Mouse (Mus musculus) intestine, postnatal 0 days (tissue): ENCODE measurements around the gene Nlrp4b. TPM values are rescaled to one million over a fixed set of nuclear protein-coding genes. Genes with fewer than 3 reads are reported as not detected.
"Not testable (repeated sequence)": the region's sequence is repeated elsewhere in the genome, so short reads cannot be mapped to it uniquely, and the experiment has no call there.

Experiments used
- ATAC-seq: fragments of 200-750 bp; cut with Nextera tagmentation; 2 replicates; pipeline ENCODE4 v1.8.0; 2017; ENCODE audit warnings: mild to moderate bottlenecking, moderate TSS enrichment, moderate library complexity
- H3K27ac ChIP-seq: fragments of 300-500 bp; sonication (generic); 2 replicates; pipeline ENCODE4 v1.5.1; 2014; ENCODE audit warnings: mild to moderate bottlenecking, low read depth, low read length, moderate library complexity
- H3K27me3 ChIP-seq: fragments of 300-500 bp; sonication (generic); replicated peaks from 2 replicates; pipeline ENCODE4 v1.6.1; 2014; ENCODE audit warnings: low read length, mixed read lengths; ENCODE audit not compliant: control insufficient read depth, insufficient read depth
- H3K36me3 ChIP-seq: fragments of 300-500 bp; sonication (generic); 2 replicates; pipeline ENCODE4 v1.6.1; 2014; ENCODE audit warnings: mild to moderate bottlenecking, moderate library complexity; ENCODE audit not compliant: control insufficient read depth, insufficient read depth
- H3K4me1 ChIP-seq: fragments of 300-500 bp; sonication (generic); replicated peaks from 2 replicates; pipeline ENCODE4 v1.6.1; 2014; ENCODE audit warnings: antibody characterized with exemption, low read length, mixed read lengths; ENCODE audit not compliant: control insufficient read depth, insufficient read depth
- H3K4me2 ChIP-seq: fragments of 300-500 bp; sonication (generic); replicated peaks from 2 replicates; pipeline ENCODE4 v1.6.1; 2014; ENCODE audit warnings: low read depth, mild to moderate bottlenecking, moderate library complexity
- H3K4me3 ChIP-seq: fragments of 300-500 bp; sonication (generic); 2 replicates; pipeline ENCODE4 v1.5.1; 2014; ENCODE audit warnings: low read depth, low read length
- H3K9ac ChIP-seq: fragments of 300-500 bp; sonication (generic); 2 replicates; pipeline ENCODE4 v1.6.1; 2014; ENCODE audit warnings: mild to moderate bottlenecking, low read depth, low read length
- H3K9me3 ChIP-seq: fragments of 300-500 bp; sonication (generic); 2 replicates; pipeline ENCODE4 v1.6.1; 2016; ENCODE audit warnings: mixed run types; ENCODE audit not compliant: control insufficient read depth
- CTCF ChIP-seq: sonication (generic); IDR thresholded peaks from 2 replicates; pipeline ENCODE4 v1.5.1; 2016; ENCODE audit warnings: low read depth, mild to moderate bottlenecking, control low read depth, antibody characterized with exemption, moderate library complexity
- WGBS: fragments of 180-500 bp; shearing (Covaris S2); extraction: QIAGEN DNeasy Blood & Tissue Kit; methylation state at CpG from one replicate; pipeline ENCODE4 v1.1.7; 2014; 5-methylcytosine and 5-hydroxymethylcytosine counted together
- polyA plus RNA-seq: library from polyadenylated mRNA; unstranded; fragments of >200 nt; fragmentation: Nextera tagmentation; extraction: Ambion mirVana; gene quantifications from 2 replicates; pipeline ENCODE4 v1.2.1, GENCODE M21; 2015

Gene Nlrp4b
- polyA plus RNA-seq = not detected in 2 replicates

DNA sequence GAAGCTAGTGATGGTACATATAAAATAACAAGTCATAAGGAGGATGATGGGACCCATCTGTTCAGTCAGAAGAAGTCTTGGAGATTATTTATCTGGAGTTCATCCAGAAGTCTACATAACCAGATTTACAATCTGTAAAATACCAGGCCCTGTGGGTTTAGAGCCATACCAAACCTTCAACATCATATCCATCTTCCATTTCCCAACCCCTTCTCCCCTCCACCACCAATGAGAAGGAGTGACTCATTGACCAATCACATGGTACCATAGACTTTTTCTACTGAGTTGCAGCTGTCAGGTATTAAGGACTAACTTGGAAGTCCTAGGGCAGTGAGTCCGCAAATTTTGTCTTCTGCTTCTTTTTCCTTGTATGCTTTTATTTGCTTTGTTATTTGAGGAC is at the start of gene Nlrp4b:
Gene Nlrp4b (plus strand): TSS at position 301 of the 400 bp plus-strand sequence.
- 93% methylated on average over 1 of the region's 1 CpGs for WGBS
- no peaks in the 10 kb centered on the region for H3K36me3 ChIP-seq

DNA sequence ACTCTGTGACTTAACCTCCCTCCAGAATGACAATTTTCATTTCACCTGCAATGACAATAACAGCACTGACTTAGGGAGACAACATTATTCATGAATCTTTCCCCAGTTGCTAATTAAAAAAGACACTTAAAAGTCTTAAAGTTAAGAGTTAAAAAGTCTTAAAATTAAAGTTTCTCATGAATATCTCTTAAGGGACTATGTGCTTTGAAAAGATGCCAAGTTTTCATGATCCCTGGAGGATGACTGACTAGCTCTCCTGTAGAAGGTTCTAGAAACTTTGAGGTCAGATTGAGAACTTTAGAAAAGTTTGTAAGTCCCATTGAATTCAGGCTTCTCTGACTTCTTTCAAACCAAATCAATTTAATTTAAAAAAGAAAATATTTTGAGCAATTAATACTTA is 66.7 kb downstream of the Nlrp4b start, which contains the start of gene Vmn1r71:
Gene Vmn1r71 (minus strand): TSS at position 101 of the 400 bp plus-strand sequence.
- no peak within 1 kb of the TSS for H3K9ac ChIP-seq
- H3K4me3 ChIP-seq = no peak within 1 kb of the TSS
- no peaks in the 10 kb centered on the region for H3K27me3 ChIP-seq
- no peaks in the 10 kb centered on the region; the same call in 1 of the 2 replicates for H3K9me3 ChIP-seq
- no peaks in the 10 kb centered on the region for H3K4me1 ChIP-seq
- no peak within 1 kb of the TSS for H3K4me2 ChIP-seq
- no peaks in the 10 kb centered on the region for H3K36me3 ChIP-seq
- no peak for TF ChIP-seq CTCF
- no peak within 1 kb of the TSS for H3K27ac ChIP-seq
- ATAC-seq = no peak

More for the DNA sequence above, at the start of gene Nlrp4b:
- no peak within 1 kb of the TSS for H3K9ac ChIP-seq
- no peaks in the 10 kb centered on the region for H3K4me1 ChIP-seq
- H3K9me3 ChIP-seq = 0 out of 2 replicates have a peak, but pooled peaks cover 3% of the 10 kb centered on the region
- H3K27ac ChIP-seq = no peak within 1 kb of the TSS
- H3K4me3 ChIP-seq = no peak within 1 kb of the TSS
- H3K4me2 ChIP-seq = no peak within 1 kb of the TSS
- TF ChIP-seq CTCF = no peak
- ATAC-seq = no peak
- no peaks in the 10 kb centered on the region for H3K27me3 ChIP-seq

DNA sequence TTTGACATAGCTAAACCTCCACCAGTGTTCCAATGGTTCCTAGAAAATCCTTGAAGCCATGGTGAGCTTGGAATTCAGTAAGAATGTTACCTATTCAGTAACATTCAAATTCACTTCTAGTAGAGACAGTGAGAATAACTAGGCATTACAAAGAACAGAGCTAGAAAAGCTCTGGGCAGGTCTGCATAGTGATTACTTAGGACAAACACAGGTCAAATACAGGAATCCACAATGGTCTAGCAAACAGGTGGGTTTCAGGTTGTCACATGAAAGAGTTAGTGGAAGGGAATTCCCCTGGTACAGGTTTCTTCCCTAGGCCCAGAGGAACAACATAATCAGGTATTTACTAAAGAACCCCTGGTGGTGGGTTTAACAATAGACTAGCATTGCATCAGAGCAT is 70.0 kb downstream of the Nlrp4b start:
- H3K4me2 ChIP-seq, H3K4me1 ChIP-seq, H3K9me3 ChIP-seq, H3K9ac ChIP-seq, H3K36me3 ChIP-seq, H3K27ac ChIP-seq, H3K4me3 ChIP-seq, H3K27me3 ChIP-seq, ATAC-seq: not testable (repeated sequence)

Other genes with a start within 250 kb of the Nlrp4b start
- not detected in 2 replicates for gene Vmn1r67, start 244.5 kb upstream of the Nlrp4b start, polyA plus RNA-seq
- gene Zik1, start 192.4 kb upstream of the Nlrp4b start, polyA plus RNA-seq = 1.6 and 1.8 TPM in 2 replicates
- gene Vmn1r68, start 129.3 kb upstream of the Nlrp4b start, polyA plus RNA-seq = not detected in 2 replicates
- not detected in 2 replicates for gene Vmn1r69, start 74.1 kb upstream of the Nlrp4b start, polyA plus RNA-seq
- gene Vmn1r70, start 56.3 kb upstream of the Nlrp4b start, polyA plus RNA-seq = not detected in 2 replicates
- not detected in 2 replicates for gene Vmn1r71, start 66.6 kb downstream of the Nlrp4b start, polyA plus RNA-seq
- not detected in 2 replicates for gene Zscan4b, start 217.3 kb downstream of the Nlrp4b start, polyA plus RNA-seq